Mouse (Mus musculus) testis, adult 2 months (tissue): ENCODE data around the gene Fbxl7. TPM values are rescaled to one million over a fixed set of nuclear protein-coding genes. Genes with fewer than 3 reads are reported as not detected.
A peak's percentile ranks its signal among the peaks of the same experiment; 100 is the strongest.

Experiments used
- H3K27ac ChIP-seq: fragments of 200-500 bp; 2 replicates; pipeline ENCODE4 v1.5.1; 2012; ENCODE audit warnings: low read depth, low read length; ENCODE audit not compliant: control insufficient read depth, insufficient read depth
- H3K27me3 ChIP-seq: fragments of 200-500 bp; 2 replicates; pipeline ENCODE4 v1.6.1; 2012; ENCODE audit warnings: mild to moderate bottlenecking, low read length, moderate library complexity; ENCODE audit not compliant: control insufficient read depth, insufficient read depth
- H3K36me3 ChIP-seq: fragments of 200-500 bp; 2 replicates; pipeline ENCODE4 v1.6.1; 2012; ENCODE audit warnings: mild to moderate bottlenecking, low read length; ENCODE audit not compliant: control insufficient read depth, insufficient read depth
- H3K4me1 ChIP-seq: fragments of 200-500 bp; 2 replicates; pipeline ENCODE4 v1.6.1; 2012; ENCODE audit warnings: low read length; ENCODE audit not compliant: control insufficient read depth, insufficient read depth
- H3K4me3 ChIP-seq: fragments of 200-500 bp; 2 replicates; pipeline ENCODE4 v1.5.1; 2012; ENCODE audit warnings: low read depth, mild to moderate bottlenecking, low read length, moderate library complexity, mixed read lengths; ENCODE audit not compliant: control insufficient read depth
- CTCF ChIP-seq: fragments of 200-500 bp; IDR thresholded peaks from 2 replicates; pipeline ENCODE4 v1.5.1; 2012; ENCODE audit warnings: low read depth, mild to moderate bottlenecking, inconsistent platforms, low read length, moderate library complexity; ENCODE audit not compliant: control insufficient read depth, insufficient read depth, insufficient replicate concordance
- POLR2A ChIP-seq: fragments of 200-500 bp; IDR thresholded peaks from 2 replicates; pipeline ENCODE4 v1.6.1; 2012; ENCODE audit warnings: low read depth, mild to moderate bottlenecking, inconsistent platforms, low read length, moderate library complexity; ENCODE audit not compliant: control insufficient read depth
- polyA plus RNA-seq: library from polyadenylated mRNA; depleted of rRNA; stranded (reverse); fragments of >200 nt; gene quantifications from 2 replicates; pipeline ENCODE4 v1.2.3, GENCODE M21; 2012; rRNA removed

The Fbxl7 gene
- 0.56 and 0.59 TPM in 2 replicates for polyA plus RNA-seq

DNA sequence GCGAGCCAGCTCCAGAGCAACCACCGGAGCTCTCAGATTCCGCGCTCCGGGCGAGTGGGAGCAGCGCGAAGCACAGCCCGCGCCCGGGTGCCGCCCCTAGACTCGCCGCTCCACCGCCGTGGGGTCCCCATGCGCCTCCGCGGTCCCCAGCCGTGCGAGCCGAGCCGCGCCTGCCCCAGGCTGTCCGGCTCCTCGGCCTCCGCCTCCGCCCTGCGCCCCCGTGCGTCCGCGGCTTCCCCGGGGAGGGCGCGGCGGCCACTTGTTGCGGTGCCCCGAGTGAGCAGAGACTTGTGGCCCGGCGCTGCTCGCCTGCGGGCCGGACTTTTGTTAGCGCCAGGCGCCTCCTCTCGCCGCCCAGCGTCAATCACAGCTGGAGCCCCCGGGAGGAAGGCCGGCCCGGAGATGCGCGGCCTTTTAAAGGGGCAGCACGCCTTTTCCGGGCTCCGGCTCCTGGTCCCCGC lies at the start of gene Fbxl7:
Gene Fbxl7 (minus strand): TSS at position 330 of the 461 bp plus-strand sequence.
- no peak for TF ChIP-seq CTCF
- TF ChIP-seq POLR2A: no peak
- Histone ChIP-seq H3K27me3 (no peaks in the 10 kb centered on the region), H3K36me3 (no peaks in the 10 kb centered on the region), H3K4me3 (peak within 1 kb of the TSS; percentile 66), H3K27ac (peak within 1 kb of the TSS; percentile 18), H3K4me1 (no peaks in the 10 kb centered on the region; the same call in 1 of the 2 replicates)

DNA sequence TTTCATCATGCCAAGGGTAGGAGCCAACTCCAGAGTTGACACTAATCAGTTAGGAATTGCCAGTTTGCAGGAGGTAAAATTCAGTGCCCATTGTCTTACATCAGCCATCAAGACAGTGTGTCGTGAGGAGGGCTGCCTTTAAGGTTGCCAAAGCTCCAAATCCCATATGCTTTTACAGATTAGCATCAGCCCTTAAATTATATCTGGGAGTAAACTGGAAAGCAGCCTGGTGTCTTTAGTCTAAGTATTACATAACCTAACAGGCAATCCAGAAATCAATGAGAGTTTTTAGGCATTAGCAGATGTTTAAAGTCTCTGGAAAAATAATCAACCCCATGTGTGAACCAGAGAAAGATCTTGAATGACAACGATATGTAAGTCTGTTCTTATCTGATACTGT lies 26.6 kb upstream of the Fbxl7 start:
- Histone ChIP-seq H3K4me3 (no peak overlapping the region), H3K27ac (no peak overlapping the region), H3K4me1 (no peaks in the 10 kb centered on the region), H3K27me3 (no peaks in the 10 kb centered on the region), H3K36me3 (no peaks in the 10 kb centered on the region)
- TF ChIP-seq CTCF (no peak), POLR2A (no peak)

- no peak for TF ChIP-seq POLR2A
- no peak for TF ChIP-seq CTCF
- Histone ChIP-seq H3K27ac (no peak overlapping the region), H3K27me3 (no peaks in the 10 kb centered on the region), H3K4me3 (no peak overlapping the region), H3K36me3 (no peaks in the 10 kb centered on the region), H3K4me1 (no peaks in the 10 kb centered on the region)
Measured at GRCm38 (mm10) chr15:26913427-26913826, 18.0 kb upstream of the Fbxl7 start.

DNA sequence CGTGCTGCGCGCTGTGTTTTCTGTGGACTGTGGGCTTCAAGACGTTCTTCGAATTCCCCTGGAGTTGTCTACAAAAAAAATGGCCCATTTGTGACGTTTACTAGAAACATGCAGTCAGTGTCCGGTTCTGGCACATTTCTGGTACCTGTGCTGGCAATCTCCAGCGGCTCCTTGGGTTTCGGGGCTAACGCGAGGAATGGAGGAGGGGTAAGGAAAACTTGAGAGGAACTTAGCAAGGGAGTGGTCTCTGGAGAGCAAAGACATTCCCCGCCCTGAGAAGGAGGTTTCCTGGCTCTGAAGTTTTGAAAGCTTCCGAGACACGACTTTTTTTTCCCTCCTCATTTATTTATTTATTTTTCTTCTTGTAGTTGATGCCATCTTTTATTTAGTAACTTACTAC lies 381 bp upstream of the Fbxl7 start:
- Histone ChIP-seq H3K36me3 (no peaks in the 10 kb centered on the region), H3K4me3 (peak overlapping the region; percentile 66), H3K4me1 (no peaks in the 10 kb centered on the region; the same call in 1 of the 2 replicates), H3K27ac (peak overlapping the region; percentile 18; the same call in 1 of the 2 replicates), H3K27me3 (no peaks in the 10 kb centered on the region)
- TF ChIP-seq POLR2A: no peak
- TF ChIP-seq CTCF: no peak

DNA sequence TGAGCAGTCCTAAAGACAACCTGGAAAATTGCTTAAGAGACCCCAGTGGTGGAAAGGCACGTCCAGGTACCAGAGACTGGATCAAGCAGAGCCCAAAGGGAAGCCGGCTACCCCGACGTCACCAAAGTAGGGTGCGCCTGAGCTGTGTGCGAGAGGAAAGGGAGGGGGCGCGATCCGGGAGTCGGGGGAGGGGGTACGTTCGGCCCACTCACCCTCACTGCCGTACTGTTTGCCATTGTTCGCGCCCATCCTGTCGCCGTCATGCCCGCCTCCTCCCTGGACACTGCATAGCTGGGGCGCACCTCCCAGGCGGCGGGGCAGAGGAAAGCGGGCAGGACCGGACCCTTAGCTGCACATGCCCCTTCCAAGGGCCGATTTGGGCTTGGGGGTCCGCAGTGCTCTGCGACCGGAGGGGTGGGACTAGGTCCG lies 565 bp downstream of the Fbxl7 start:
- no peaks in the 10 kb centered on the region for H3K27me3 ChIP-seq
- no peak for TF ChIP-seq POLR2A
- no peak for TF ChIP-seq CTCF
- H3K4me1 ChIP-seq: no peaks in the 10 kb centered on the region; the same call in 1 of the 2 replicates
- peak overlapping the region; percentile 66 for H3K4me3 ChIP-seq
- no peaks in the 10 kb centered on the region for H3K36me3 ChIP-seq
- H3K27ac ChIP-seq: no peak overlapping the region; the same call in 1 of the 2 replicates

DNA sequence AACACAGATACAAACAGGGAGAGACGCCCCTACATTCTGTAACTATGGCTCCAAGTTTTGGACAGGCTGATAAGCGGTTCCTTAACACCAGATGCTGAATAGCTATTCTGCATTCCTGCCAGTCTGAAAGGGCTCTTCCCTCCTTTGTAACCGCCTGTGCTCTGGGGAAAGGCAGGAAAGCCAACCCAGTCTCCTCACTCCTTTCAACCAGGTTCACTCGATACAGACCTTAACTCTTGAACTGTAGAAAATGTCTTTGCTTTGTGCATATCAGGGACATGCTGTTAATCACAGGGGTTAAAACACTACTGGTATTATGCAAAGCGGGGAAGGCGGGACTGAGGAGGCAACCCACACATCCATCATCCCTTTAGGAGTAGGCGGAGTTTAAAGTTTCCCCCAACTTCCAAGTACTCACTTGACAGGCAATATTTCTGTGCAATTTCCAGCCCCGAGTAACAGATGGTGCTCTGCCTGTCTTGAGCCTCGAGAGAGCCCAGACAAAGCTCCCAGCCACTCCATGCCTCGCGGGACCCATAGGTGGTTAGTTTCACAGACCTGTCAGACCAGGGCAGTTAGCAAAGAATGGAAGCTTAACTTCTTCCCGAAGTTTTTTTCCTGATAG lies 1.2 kb downstream of the Fbxl7 start:
- Histone ChIP-seq H3K27me3 (no peaks in the 10 kb centered on the region), H3K27ac (no peak overlapping the region), H3K4me3 (peak overlapping the region; percentile 66), H3K36me3 (no peaks in the 10 kb centered on the region), H3K4me1 (no peaks in the 10 kb centered on the region; the same call in 1 of the 2 replicates)
- TF ChIP-seq CTCF (no peak), POLR2A (no peak)

- no peak overlapping the region for H3K27ac ChIP-seq
- TF ChIP-seq CTCF: no peak
- TF ChIP-seq POLR2A: no peak
- H3K27me3 ChIP-seq: no peaks in the 10 kb centered on the region
- H3K36me3 ChIP-seq: no peaks in the 10 kb centered on the region
- no peak overlapping the region for H3K4me3 ChIP-seq
- no peaks in the 10 kb centered on the region; the same call in 1 of the 2 replicates for H3K4me1 ChIP-seq
Measured at GRCm38 (mm10) chr15:26893136-26893535, 2.2 kb downstream of the Fbxl7 start.

- Histone ChIP-seq H3K4me3 (no peak overlapping the region), H3K4me1 (no peaks in the 10 kb centered on the region), H3K27ac (no peak overlapping the region), H3K27me3 (no peaks in the 10 kb centered on the region), H3K36me3 (no peaks in the 10 kb centered on the region)
- TF ChIP-seq POLR2A (no peak), CTCF (no peak)
Measured at GRCm38 (mm10) chr15:26889971-26890370, 5.4 kb downstream of the Fbxl7 start.
